Mouse (Mus musculus) liver, embryonic 13.5 days (tissue): Measurements from ENCODE around the gene Tmcc1. TPM values are rescaled to one million over a fixed set of nuclear protein-coding genes. Genes with fewer than 3 reads are reported as not detected.

Experiments used
- ATAC-seq: fragments of 200-750 bp; cut with Nextera tagmentation; 2 replicates; pipeline ENCODE4 v1.8.0; 2017; ENCODE audit warnings: low read depth, mild to moderate bottlenecking, moderate number of reproducible peaks, moderate library complexity
- DNase-seq: peaks from one replicate; pipeline ENCODE4 v3.0.0; 2022
- H3K27ac ChIP-seq: fragments of 300-500 bp; sonication (generic); 2 replicates; pipeline ENCODE4 v1.5.1; 2015; ENCODE audit warnings: moderate library complexity, mild to moderate bottlenecking, inconsistent platforms
- H3K27me3 ChIP-seq: fragments of 300-500 bp; sonication (generic); 2 replicates; pipeline ENCODE4 v1.6.1; 2015; ENCODE audit warnings: mild to moderate bottlenecking, inconsistent platforms
- H3K36me3 ChIP-seq: fragments of 300-500 bp; sonication (generic); 2 replicates; pipeline ENCODE4 v1.6.1; 2015; ENCODE audit warnings: mild to moderate bottlenecking, inconsistent platforms
- H3K4me1 ChIP-seq: fragments of 300-500 bp; sonication (generic); replicated peaks from 2 replicates; pipeline ENCODE4 v1.6.1; 2015; ENCODE audit warnings: inconsistent platforms
- H3K4me2 ChIP-seq: fragments of 300-500 bp; sonication (generic); 2 replicates; pipeline ENCODE4 v1.6.1; 2015; ENCODE audit warnings: inconsistent platforms, mild to moderate bottlenecking, moderate library complexity
- H3K4me3 ChIP-seq: fragments of 300-500 bp; sonication (generic); replicated peaks from 2 replicates; pipeline ENCODE4 v1.5.1; 2015; ENCODE audit warnings: mild to moderate bottlenecking, inconsistent platforms
- H3K9ac ChIP-seq: fragments of 300-500 bp; sonication (generic); 2 replicates; pipeline ENCODE4 v1.6.1; 2015; ENCODE audit warnings: mild to moderate bottlenecking, inconsistent platforms
- H3K9me3 ChIP-seq: fragments of 300-500 bp; sonication (generic); replicated peaks from 2 replicates; pipeline ENCODE4 v1.6.1; 2016; ENCODE audit warnings: inconsistent platforms
- WGBS: fragments of 180-500 bp; shearing (Covaris S2); methylation state at CpG from one replicate; pipeline ENCODE4 v1.1.7; 2015; ENCODE audit not compliant: insufficient replicate concordance; 5-methylcytosine and 5-hydroxymethylcytosine counted together
- polyA plus RNA-seq: library from polyadenylated mRNA; unstranded; fragments of >200 nt; fragmentation: Nextera tagmentation; extraction: Ambion mirVana; gene quantifications from 2 replicates; pipeline ENCODE4 v1.2.1, GENCODE M21; 2015

Tmcc1 gene
- polyA plus RNA-seq, 1 experiment from 2014 or later = 3.7 TPM

DNA sequence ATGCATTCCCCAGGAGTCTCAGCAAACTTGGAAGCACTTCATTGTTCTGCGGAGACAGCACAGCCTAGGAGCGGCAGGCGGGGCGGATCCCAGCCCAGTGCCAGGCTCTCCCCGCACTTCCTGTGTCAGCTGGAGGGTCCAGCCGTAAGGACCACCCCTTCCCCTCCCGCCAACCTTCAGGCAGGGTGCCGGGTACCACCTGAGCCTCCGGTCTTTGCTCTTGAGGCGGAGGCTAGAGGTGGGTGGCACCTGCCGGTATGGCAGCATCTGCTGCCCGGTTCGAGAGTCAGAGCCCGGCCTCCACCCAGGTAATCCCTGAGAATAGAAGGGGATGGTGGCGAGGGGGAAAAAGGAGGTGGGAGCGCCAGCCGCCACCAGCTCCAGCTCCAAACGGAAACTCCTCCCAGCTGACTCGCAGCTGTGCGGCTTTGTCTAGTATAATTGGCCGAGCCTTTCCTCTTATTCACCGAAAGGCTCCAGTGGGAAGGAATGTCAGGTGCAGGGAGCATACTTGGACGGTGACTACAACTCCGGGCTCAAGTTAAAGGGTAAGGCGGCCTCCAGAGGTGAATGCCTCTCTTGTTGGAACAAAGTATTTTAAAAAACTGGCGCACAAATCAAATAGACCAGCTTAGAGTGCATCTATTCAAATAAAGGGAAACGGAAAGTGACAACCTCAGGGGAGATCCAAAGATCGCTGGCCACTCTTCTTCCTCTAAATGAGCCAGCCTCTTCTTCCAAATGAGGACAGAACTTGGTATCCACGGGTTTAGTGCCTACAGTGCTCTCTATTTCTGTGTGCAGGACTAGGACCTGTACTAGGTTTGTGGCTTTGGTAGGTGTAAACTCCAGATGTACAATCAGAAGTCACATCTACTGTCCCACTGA lies 85.6 kb downstream of the Tmcc1 start:
- Histone ChIP-seq H3K4me1 (peaks cover 27% of the 10 kb centered on the region), H3K27me3 (no peaks in the 10 kb centered on the region), H3K4me2 (peak overlapping the region; percentile 90), H3K9me3 (no peaks in the 10 kb centered on the region), H3K36me3 (no peaks in the 10 kb centered on the region), H3K9ac (peak overlapping the region; percentile 69), H3K27ac (no peak overlapping the region), H3K4me3 (peak overlapping the region; percentile 65)
- ATAC-seq (peak; percentile 69), DNase-seq (peak; percentile 7)
- WGBS = under 1% methylated on average over 29 of the region's 29 CpGs

DNA sequence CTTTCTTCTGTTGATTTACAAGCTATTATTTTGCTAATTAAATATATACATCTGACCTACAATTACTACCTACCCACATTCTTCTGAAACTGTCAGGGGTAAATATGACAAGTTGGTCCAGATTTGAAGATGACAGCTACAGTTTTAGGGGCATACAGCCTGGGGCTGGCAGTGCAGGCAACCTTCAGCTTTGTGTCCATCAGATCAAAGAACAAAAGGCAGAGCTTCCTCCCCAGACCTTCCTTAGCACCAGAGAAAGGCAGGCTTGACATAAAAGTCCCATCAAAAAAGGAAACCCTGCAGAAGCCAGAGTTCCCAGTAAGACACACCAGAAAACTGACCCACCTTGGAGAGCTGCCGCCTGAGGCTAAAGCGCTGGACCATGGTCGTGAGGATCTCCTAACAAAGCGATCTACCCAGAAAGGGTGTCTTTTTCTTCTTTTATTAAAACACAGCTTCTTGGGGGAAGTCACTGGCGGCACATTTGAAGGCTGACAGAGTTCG lies 86.3 kb downstream of the Tmcc1 start:
- H3K36me3 ChIP-seq = no peaks in the 10 kb centered on the region
- ATAC-seq (no peak), DNase-seq (no peak)
- peak overlapping the region; percentile 90 for H3K4me2 ChIP-seq
- H3K9me3 ChIP-seq = no peaks in the 10 kb centered on the region
- H3K4me3 ChIP-seq = peak overlapping the region; percentile 65
- H3K9ac ChIP-seq = peak overlapping the region; percentile 69
- WGBS = 6% methylated on average over 6 of the region's 6 CpGs
- no peak overlapping the region for H3K27ac ChIP-seq
- no peaks in the 10 kb centered on the region for H3K27me3 ChIP-seq
- peaks cover 27% of the 10 kb centered on the region for H3K4me1 ChIP-seq

DNA sequence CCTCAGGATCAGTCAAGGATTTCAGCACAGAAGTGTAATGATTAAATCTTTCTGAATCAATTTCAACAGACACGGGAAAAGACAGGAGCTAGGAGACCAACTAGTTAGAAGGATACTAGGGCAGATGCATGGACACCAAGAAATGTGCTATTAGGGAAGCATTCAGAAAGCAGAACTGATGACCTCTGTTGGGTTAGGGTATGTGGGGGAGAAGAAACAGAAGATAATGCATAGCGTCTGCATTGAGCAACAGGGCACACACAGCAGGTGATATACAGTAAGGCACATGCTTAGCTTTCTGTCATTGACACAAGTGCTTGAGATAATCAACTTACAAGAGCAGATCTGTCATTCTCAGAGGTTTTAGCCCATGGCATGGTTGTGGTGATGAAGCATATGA lies 95.7 kb downstream of the Tmcc1 start:
- H3K4me1 ChIP-seq = peaks cover 11% of the 10 kb centered on the region
- WGBS = 45% methylated on average over 2 of the region's 2 CpGs
- DNase-seq (no peak), ATAC-seq (no peak)
- no peak overlapping the region for H3K4me2 ChIP-seq
- no peak overlapping the region for H3K9ac ChIP-seq
- H3K27me3 ChIP-seq = no peaks in the 10 kb centered on the region
- no peak overlapping the region for H3K27ac ChIP-seq
- H3K4me3 ChIP-seq = no peak overlapping the region
- H3K36me3 ChIP-seq = no peaks in the 10 kb centered on the region
- H3K9me3 ChIP-seq = no peaks in the 10 kb centered on the region

DNA sequence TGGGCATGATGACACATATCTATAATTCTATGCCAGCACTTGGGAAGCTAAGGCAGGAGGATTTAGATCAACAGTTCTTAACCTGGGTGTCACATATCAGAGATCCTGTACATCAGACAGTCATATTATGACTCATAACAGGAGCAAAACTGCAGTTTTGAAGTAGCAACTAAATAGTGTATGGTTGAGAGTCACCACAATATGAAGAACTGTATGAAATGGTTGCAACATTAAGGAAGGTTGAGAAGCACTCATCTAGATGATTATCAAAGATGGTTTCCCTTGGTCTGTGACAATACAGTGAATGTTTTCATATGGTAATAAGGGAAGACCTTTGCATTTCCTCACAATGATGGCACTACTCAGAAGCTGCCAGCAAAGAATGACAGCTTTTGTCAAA lies 103.9 kb downstream of the Tmcc1 start:
- Histone ChIP-seq H3K27ac (no peak overlapping the region), H3K4me1 (peaks cover 10% of the 10 kb centered on the region; the same call in 1 of the 2 replicates), H3K4me2 (no peak overlapping the region), H3K36me3 (no peaks in the 10 kb centered on the region), H3K27me3 (no peaks in the 10 kb centered on the region), H3K9ac (no peak overlapping the region), H3K4me3 (no peak overlapping the region), H3K9me3 (no peaks in the 10 kb centered on the region)
- no peak for DNase-seq
- no peak for ATAC-seq

DNA sequence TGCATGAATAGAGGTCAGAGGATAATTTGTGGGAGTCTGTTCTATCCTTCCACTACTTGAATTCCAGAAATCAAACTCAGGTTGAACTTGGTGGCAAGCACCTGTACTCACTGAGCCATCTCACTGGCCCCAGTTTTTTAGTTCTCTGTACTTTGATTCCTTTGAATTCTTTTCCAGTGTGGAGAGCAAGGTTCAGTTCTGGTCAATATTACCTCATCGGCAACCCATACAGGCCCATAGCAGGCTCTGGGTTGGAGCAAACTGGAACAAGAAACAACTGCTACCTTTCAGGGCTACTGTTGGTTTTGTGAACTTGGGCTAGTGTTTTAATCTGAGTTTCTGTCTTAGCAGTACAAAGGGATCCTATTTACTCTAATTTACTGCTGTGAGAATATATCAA lies 107.2 kb downstream of the Tmcc1 start:
- Histone ChIP-seq H3K27ac (no peak overlapping the region), H3K27me3 (no peaks in the 10 kb centered on the region), H3K36me3 (no peaks in the 10 kb centered on the region), H3K9me3 (no peaks in the 10 kb centered on the region), H3K4me2 (no peak overlapping the region), H3K4me3 (no peak overlapping the region), H3K9ac (no peak overlapping the region), H3K4me1 (peaks cover 3% of the 10 kb centered on the region; the same call in 1 of the 2 replicates)
- DNase-seq (no peak), ATAC-seq (peak; percentile 77)
- WGBS = 77% methylated on average over 1 of the region's 1 CpGs

DNA sequence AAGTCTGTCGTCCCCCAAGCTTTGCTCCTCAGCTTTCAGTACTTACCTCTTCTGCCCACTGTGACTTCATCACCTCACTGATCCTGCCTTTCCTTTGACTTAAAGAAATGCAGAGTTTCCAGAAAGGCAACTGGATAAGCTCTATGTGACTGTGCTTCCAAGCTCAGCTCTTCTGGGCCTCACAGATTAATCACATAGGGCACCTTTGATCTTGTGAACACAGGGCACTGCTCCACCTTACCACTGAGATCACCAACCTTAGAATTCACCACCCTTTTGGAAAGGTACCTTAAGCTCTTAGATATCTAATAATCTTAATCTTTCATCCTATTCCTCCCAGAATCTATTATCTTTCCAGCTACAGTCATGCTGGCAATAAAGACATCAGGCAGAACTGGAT lies 111.0 kb downstream of the Tmcc1 start:
- Histone ChIP-seq H3K9me3 (no peaks in the 10 kb centered on the region), H3K27me3 (no peaks in the 10 kb centered on the region), H3K36me3 (no peaks in the 10 kb centered on the region), H3K4me2 (no peak overlapping the region), H3K4me1 (peaks cover 3% of the 10 kb centered on the region; the same call in 1 of the 2 replicates), H3K4me3 (no peak overlapping the region), H3K27ac (no peak overlapping the region), H3K9ac (no peak overlapping the region)
- ATAC-seq (no peak), DNase-seq (no peak)
- 57% methylated on average over 1 of the region's 1 CpGs for WGBS

DNA sequence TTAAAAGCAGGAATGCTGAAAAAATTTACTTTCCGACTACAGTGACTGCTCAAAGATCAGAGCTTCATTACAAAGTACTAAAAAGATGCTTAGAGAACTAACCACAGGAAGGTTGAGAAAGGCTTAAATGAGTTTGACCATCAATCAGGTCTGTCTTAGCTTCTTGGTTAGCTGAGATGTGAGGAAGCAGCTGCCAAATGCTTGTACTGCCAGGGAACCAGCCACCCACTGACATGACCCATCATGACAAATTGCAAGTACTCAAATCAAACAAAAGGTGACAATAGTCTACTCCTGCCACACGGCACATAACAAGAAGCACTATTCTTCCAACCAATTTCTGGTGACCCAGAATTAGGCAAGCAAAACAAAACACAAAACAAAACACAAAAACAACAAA lies 111.9 kb downstream of the Tmcc1 start:
- Histone ChIP-seq H3K4me3 (no peak overlapping the region), H3K4me2 (no peak overlapping the region), H3K4me1 (peaks cover 3% of the 10 kb centered on the region; the same call in 1 of the 2 replicates), H3K27ac (no peak overlapping the region), H3K36me3 (no peaks in the 10 kb centered on the region), H3K9me3 (no peaks in the 10 kb centered on the region), H3K9ac (no peak overlapping the region), H3K27me3 (no peaks in the 10 kb centered on the region)
- ATAC-seq (no peak), DNase-seq (no peak)
- WGBS = 45% methylated on average over 2 of the region's 2 CpGs

DNA sequence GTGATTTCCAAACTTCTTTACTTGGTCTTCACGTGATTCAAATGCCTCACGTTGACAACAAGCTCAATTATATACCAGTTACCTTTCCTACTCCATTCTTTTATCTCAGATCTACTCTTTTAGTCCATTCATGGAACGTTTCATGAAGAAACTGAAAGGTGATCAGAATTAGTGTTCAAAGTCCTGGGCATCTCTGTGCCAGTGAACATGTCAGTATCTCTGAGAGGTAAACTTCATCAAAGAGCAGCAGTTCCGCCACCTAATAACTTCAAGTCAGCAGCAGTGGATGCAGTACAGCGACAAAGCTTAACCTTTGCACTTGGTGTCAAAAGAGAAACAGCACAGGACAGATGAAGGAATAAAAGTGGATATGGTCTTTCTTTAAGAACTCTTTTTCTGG lies 112.5 kb downstream of the Tmcc1 start:
- H3K4me1 ChIP-seq = peaks cover 3% of the 10 kb centered on the region; the same call in 1 of the 2 replicates
- no peaks in the 10 kb centered on the region for H3K9me3 ChIP-seq
- H3K4me2 ChIP-seq = no peak overlapping the region
- WGBS = 67% methylated on average over 5 of the region's 5 CpGs
- H3K27ac ChIP-seq = no peak overlapping the region
- H3K27me3 ChIP-seq = no peaks in the 10 kb centered on the region
- no peaks in the 10 kb centered on the region for H3K36me3 ChIP-seq
- DNase-seq = no peak
- ATAC-seq = no peak
- no peak overlapping the region for H3K9ac ChIP-seq
- no peak overlapping the region for H3K4me3 ChIP-seq

DNA sequence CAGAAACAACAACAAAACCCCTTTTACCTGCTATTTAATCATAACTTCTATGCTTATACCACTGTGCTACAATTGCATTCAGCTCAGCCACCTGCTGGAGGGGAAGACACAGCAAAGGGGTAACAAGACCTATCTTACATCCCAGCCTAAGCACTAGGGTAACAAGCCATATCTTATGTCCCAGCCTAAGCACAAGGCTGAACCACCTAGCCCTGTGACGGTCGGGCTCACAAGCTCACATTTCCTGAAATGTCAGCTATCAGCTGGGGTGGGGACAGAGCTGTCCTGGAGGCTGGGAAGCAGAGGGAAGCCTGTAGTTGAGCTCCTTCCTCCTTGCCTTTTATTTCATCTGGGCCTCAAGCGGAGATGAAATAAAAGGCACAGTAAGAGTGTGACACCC lies 115.7 kb downstream of the Tmcc1 start:
- H3K36me3 ChIP-seq = no peaks in the 10 kb centered on the region
- H3K4me2 ChIP-seq = no peak overlapping the region
- no peaks in the 10 kb centered on the region for H3K27me3 ChIP-seq
- H3K4me3 ChIP-seq = no peak overlapping the region
- peaks cover 12% of the 10 kb centered on the region for H3K4me1 ChIP-seq
- DNase-seq = no peak
- H3K27ac ChIP-seq = no peak overlapping the region
- no peak for ATAC-seq
- no peaks in the 10 kb centered on the region for H3K9me3 ChIP-seq
- no peak overlapping the region for H3K9ac ChIP-seq
- 36% methylated on average over 3 of the region's 3 CpGs for WGBS

DNA sequence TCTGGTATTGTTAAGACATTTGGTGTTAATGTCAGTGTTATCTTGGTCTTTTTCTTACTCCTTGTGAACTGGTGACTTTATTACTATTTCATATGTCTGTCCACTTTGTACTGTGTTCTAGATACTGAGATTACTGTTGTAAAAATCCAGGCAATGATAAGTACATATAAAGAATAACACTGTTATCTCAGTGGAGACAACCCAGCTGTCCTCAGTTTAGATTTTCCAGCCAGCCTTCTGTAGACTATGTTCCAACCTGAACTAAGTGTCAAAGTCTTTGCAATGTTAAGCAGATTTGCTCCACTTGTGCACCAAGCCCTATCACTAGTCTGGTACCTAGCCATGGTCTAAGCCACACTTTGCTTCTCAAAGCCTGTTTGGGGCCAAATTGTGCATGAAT lies 118.4 kb downstream of the Tmcc1 start:
- H3K4me1 ChIP-seq = peaks cover 14% of the 10 kb centered on the region
- ATAC-seq (no peak), DNase-seq (no peak)
- H3K27me3 ChIP-seq = no peaks in the 10 kb centered on the region
- H3K9ac ChIP-seq = no peak overlapping the region
- H3K9me3 ChIP-seq = no peaks in the 10 kb centered on the region
- H3K4me2 ChIP-seq = no peak overlapping the region
- H3K36me3 ChIP-seq = no peaks in the 10 kb centered on the region
- H3K4me3 ChIP-seq = no peak overlapping the region
- H3K27ac ChIP-seq = no peak overlapping the region

DNA sequence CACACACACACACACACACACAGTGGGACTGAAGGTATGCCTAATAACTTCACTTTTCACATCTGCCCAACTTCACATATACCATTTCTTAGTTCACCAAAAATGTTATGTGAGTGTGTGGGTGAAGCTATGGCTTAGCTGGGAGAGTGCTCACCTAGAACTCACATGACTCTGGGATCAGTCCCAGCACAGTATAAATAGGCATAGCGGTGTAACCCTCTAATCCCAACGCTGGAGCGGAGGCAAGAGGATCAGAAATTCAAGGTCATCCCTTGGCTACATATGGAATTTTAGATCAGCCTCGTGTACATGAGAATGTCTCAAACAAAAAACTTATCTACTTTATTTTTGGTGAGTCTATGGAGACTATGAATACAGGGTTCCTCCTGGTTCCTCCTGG lies 119.7 kb downstream of the Tmcc1 start:
- peaks cover 14% of the 10 kb centered on the region for H3K4me1 ChIP-seq
- no peak overlapping the region for H3K27ac ChIP-seq
- H3K27me3 ChIP-seq = no peaks in the 10 kb centered on the region
- DNase-seq = no peak
- H3K9me3 ChIP-seq = no peaks in the 10 kb centered on the region
- no peak overlapping the region for H3K4me3 ChIP-seq
- no peak overlapping the region for H3K9ac ChIP-seq
- no peaks in the 10 kb centered on the region for H3K36me3 ChIP-seq
- ATAC-seq = no peak
- 77% methylated on average over 4 of the region's 4 CpGs for WGBS
- H3K4me2 ChIP-seq = no peak overlapping the region

DNA sequence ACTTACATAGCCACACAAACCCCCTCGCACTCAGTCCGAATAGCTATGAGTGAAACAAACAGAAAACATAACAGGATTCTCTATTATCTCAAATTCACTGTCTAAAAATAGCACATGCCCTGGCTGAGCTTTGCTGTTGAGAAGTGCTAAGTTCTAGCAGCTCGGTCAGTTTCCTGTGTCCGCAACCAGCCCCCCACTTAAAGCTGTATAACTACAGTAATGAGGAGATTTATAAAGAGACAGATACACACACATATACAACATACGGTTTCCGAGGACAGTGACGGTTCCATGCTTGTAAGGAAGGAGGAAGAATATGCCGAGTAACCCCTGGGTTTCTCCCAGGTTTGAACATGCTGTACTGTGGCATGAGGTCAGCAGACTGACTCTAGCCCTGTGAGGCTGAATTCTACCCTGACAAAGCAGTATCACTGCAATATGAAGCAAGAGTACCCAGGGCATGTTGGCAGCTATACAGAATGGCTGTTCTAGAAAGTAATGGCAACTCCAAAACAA lies 120.5 kb downstream of the Tmcc1 start:
- Histone ChIP-seq H3K27me3 (no peaks in the 10 kb centered on the region), H3K4me1 (peaks cover 14% of the 10 kb centered on the region), H3K9ac (no peak overlapping the region), H3K4me3 (no peak overlapping the region), H3K36me3 (no peaks in the 10 kb centered on the region), H3K9me3 (no peaks in the 10 kb centered on the region), H3K27ac (peak overlapping the region; percentile 44; the same call in 1 of the 2 replicates), H3K4me2 (peak overlapping the region; percentile 6; the same call in 1 of the 2 replicates)
- ATAC-seq = no peak
- WGBS = 32% methylated on average over 8 of the region's 8 CpGs
- no peak for DNase-seq
